In genomic region chr1:139328811-139329210, GRCm38 (mm10) we compare ENCODE assay signal across 29 mouse cellular contexts. TPM values are rescaled to one million over a fixed set of nuclear protein-coding genes. Genes with fewer than 3 reads are reported as not detected.
DNase-seq lines count a peak whose midpoint lies in the region; ATAC-seq and TF ChIP-seq lines count a peak whose summit lies in the region.
"Had no signal": no experiment of that assay in that cellular context is flagged by ENCODE, and none has a peak within 500 bp of the region (broad histone marks: within the 10 kb centered on the region; RNA-seq: fewer than 3 reads in every experiment).

No protein-coding gene starts in this region.

- no peak overlapping the region for H3K4me3 ChIP-seq in gastrocnemius, adult 2 months
- H3K4me3 ChIP-seq in heart, embryonic 13.5 days = no peak overlapping the region
- H3K4me3 ChIP-seq in heart, embryonic 11.5 days (ENCODE audit: low read depth, low read length) = no peak overlapping the region
- no peak overlapping the region for H3K4me3 ChIP-seq in heart, embryonic 16.5 days (ENCODE audit: low read length)
- no peak overlapping the region for H3K4me3 ChIP-seq in heart, embryonic 10.5 days
- H3K4me3 ChIP-seq: embryonic facial prominence, embryonic 12.5 days; embryonic facial prominence, embryonic 15.5 days had no signal

- no peak overlapping the region for H3K4me2 ChIP-seq in heart, embryonic 13.5 days
- H3K4me2 ChIP-seq in heart, embryonic 11.5 days = no peak overlapping the region
- H3K4me2 ChIP-seq in heart, embryonic 16.5 days (ENCODE audit: low read depth, low read length) = no peak overlapping the region; the same call in 1 of the 2 replicates
- H3K4me2 ChIP-seq: embryonic facial prominence, embryonic 12.5 days; embryonic facial prominence, embryonic 15.5 days; hindbrain, embryonic 14.5 days had no signal

- H3K4me1 ChIP-seq in heart, embryonic 13.5 days = peaks cover 13% of the 10 kb centered on the region
- peaks cover 3% of the 10 kb centered on the region; the same call in 1 of the 2 replicates for H3K4me1 ChIP-seq in heart, embryonic 11.5 days (ENCODE audit: control insufficient read depth, insufficient read depth, low read length)
- peaks cover 7% of the 10 kb centered on the region for H3K4me1 ChIP-seq in heart, embryonic 16.5 days (ENCODE audit: control insufficient read depth, insufficient read depth, low read length)
- H3K4me1 ChIP-seq in heart, embryonic 10.5 days = no peaks in the 10 kb centered on the region
- H3K4me1 ChIP-seq: embryonic facial prominence, embryonic 12.5 days; embryonic facial prominence, embryonic 15.5 days had no signal

- no peak for ATAC-seq in heart, embryonic 13.5 days (ENCODE audit: extremely low read depth, insufficient number of reproducible peaks, low FRiP score, low TSS enrichment)
- ATAC-seq in heart, embryonic 11.5 days (replicated peaks; ENCODE audit: insufficient number of reproducible peaks, low FRiP score, low TSS enrichment) = no peak
- no peak for ATAC-seq in heart, embryonic 16.5 days (replicated peaks; ENCODE audit: extremely low read depth, insufficient read depth, low FRiP score)
- ATAC-seq: forebrain, embryonic 14.5 days; forebrain, postnatal 0 days; hindbrain, postnatal 0 days; inflammation-experienced regulatory T-cells, adult 6 months; intestine, embryonic 16.5 days; Patski had no signal

- H3K27ac ChIP-seq in gastrocnemius, adult 2 months = peak overlapping the region; percentile 63; the same call in 1 of the 2 replicates
- peak overlapping the region; percentile 67 for H3K27ac ChIP-seq in heart, embryonic 13.5 days (replicated peaks)
- no peak overlapping the region for H3K27ac ChIP-seq in heart, embryonic 11.5 days (ENCODE audit: low read depth, low read length)
- peak overlapping the region; percentile 83 for H3K27ac ChIP-seq in heart, embryonic 16.5 days (ENCODE audit: low read length)
- H3K27ac ChIP-seq in heart, embryonic 10.5 days = no peak overlapping the region
- H3K27ac ChIP-seq: embryonic facial prominence, embryonic 12.5 days; embryonic facial prominence, embryonic 15.5 days; hindbrain, embryonic 14.5 days; hindbrain, postnatal 0 days had no signal

- intact Hi-C loops in gastrocnemius, adult 2 months (cut with DNase I) = no loop called here

- H3K9me3 ChIP-seq in heart, embryonic 13.5 days = no peaks in the 10 kb centered on the region
- no peaks in the 10 kb centered on the region for H3K9me3 ChIP-seq in heart, embryonic 11.5 days (replicated peaks; ENCODE audit: control insufficient read depth, low read length)
- no peaks in the 10 kb centered on the region for H3K9me3 ChIP-seq in heart, embryonic 16.5 days (replicated peaks; ENCODE audit: control insufficient read depth, low read length)
- no peaks in the 10 kb centered on the region for H3K9me3 ChIP-seq in heart, embryonic 10.5 days
- H3K9me3 ChIP-seq: embryonic facial prominence, embryonic 12.5 days; embryonic facial prominence, embryonic 15.5 days had no signal

- WGBS in heart, embryonic 13.5 days = 63% methylated on average over 1 of the region's 1 CpGs
- WGBS in heart, embryonic 11.5 days (ENCODE audit: insufficient replicate concordance) = 82% methylated on average over 1 of the region's 1 CpGs
- 42% methylated on average over 1 of the region's 1 CpGs for WGBS in heart, embryonic 16.5 days
- WGBS in heart, embryonic 10.5 days = 81% methylated on average over 1 of the region's 1 CpGs

- no peak for TF ChIP-seq CTCF in gastrocnemius, adult 2 months (IDR thresholded peaks at IDR 0.05)

- no peak for DNase-seq in gastrocnemius, adult 2 months
- no peak for DNase-seq in gastrocnemius, postnatal 25 days
- no peak for DNase-seq in heart, embryonic 10.5 days (ENCODE audit: low spot score)
- DNase-seq in brain, adult 2 months (ENCODE audit: low read depth, low spot score) = peak; percentile 10
- DNase-seq in spleen, adult 12 weeks (ENCODE audit: low spot score) = no peak
- DNase-seq: adrenal gland, postnatal 10 days; adrenal gland, postnatal 36 days; cerebellum, adult 11 months; cerebellum, adult 2 months; cerebellum, adult 9-11 months; cerebellum, postnatal 25 days; forebrain, postnatal 0 days; gastrocnemius, postnatal 36 days; kidney, adult 18-20 months; kidney, adult 9 months had no signal

- H3K36me3 ChIP-seq in heart, embryonic 13.5 days = no peaks in the 10 kb centered on the region
- no peaks in the 10 kb centered on the region for H3K36me3 ChIP-seq in heart, embryonic 11.5 days (ENCODE audit: control insufficient read depth, insufficient read depth, low read length)
- H3K36me3 ChIP-seq in heart, embryonic 16.5 days (ENCODE audit: control insufficient read depth, insufficient read depth) = no peaks in the 10 kb centered on the region
- no peaks in the 10 kb centered on the region for H3K36me3 ChIP-seq in heart, embryonic 10.5 days
- H3K36me3 ChIP-seq: embryonic facial prominence, embryonic 12.5 days; embryonic facial prominence, embryonic 15.5 days had no signal

- H3K9ac ChIP-seq in heart, embryonic 13.5 days = no peak overlapping the region
- no peak overlapping the region for H3K9ac ChIP-seq in heart, embryonic 11.5 days (ENCODE audit: low read depth, low read length)
- H3K9ac ChIP-seq in heart, embryonic 16.5 days (ENCODE audit: low read length) = no peak overlapping the region
- H3K9ac ChIP-seq: embryonic facial prominence, embryonic 12.5 days; embryonic facial prominence, embryonic 15.5 days; forebrain, postnatal 0 days; hindbrain, embryonic 14.5 days had no signal

- no peaks in the 10 kb centered on the region for H3K27me3 ChIP-seq in heart, embryonic 13.5 days (replicated peaks)
- no peaks in the 10 kb centered on the region for H3K27me3 ChIP-seq in heart, embryonic 11.5 days (ENCODE audit: control insufficient read depth, insufficient read depth, low read length)
- no peaks in the 10 kb centered on the region for H3K27me3 ChIP-seq in heart, embryonic 16.5 days (ENCODE audit: control insufficient read depth, insufficient read depth, low read length)
- no peaks in the 10 kb centered on the region for H3K27me3 ChIP-seq in heart, embryonic 10.5 days (ENCODE audit: insufficient read depth, poor library complexity, severe bottlenecking)
- H3K27me3 ChIP-seq: embryonic facial prominence, embryonic 12.5 days; embryonic facial prominence, embryonic 15.5 days had no signal

RNA-seq across cellular contexts. Expression of gene Crb1, which starts 48.1 kb away (rescaled TPM):
- total RNA-seq in gastrocnemius, adult 2 months (2021) = not detected
- total RNA-seq in gastrocnemius, postnatal 25 days (2021) = not detected
- polyA plus RNA-seq in heart, embryonic 13.5 days (2015; fragmentation: Nextera tagmentation; extraction: Ambion mirVana) = 0.12 and 0.27 TPM in 2 replicates
- 0.07 and 0.17 TPM in 2 replicates for polyA plus RNA-seq in heart, embryonic 11.5 days (2014; fragmentation: Nextera tagmentation; extraction: Ambion mirVana)
- 0.12 and 0.27 TPM in 2 replicates for polyA plus RNA-seq in heart, embryonic 16.5 days (2015; fragmentation: Nextera tagmentation; extraction: Ambion mirVana)
- 0.39 and 0.62 TPM in 2 replicates for polyA plus RNA-seq in heart, embryonic 10.5 days (2016; fragmentation: Nextera tagmentation; extraction: Ambion mirVana)
- total RNA-seq: adrenal gland, postnatal 36 days; common myeloid progenitor, adult 5-6 weeks; gastrocnemius, adult 8-10 months; gastrocnemius, postnatal 36 days; granulocyte monocyte progenitor cell, adult 5-6 weeks had no signal
- polyA plus RNA-seq: embryonic facial prominence, embryonic 15.5 days; inflammation-experienced regulatory T-cells, adult 6 months had no signal

Comparison
In these comparisons a context has a peak if more than half of its experiments do, and no peak if none do; other contexts are left out.
1. H3K27ac ChIP-seq: peak in gastrocnemius, adult 2 months (single experiment), heart, embryonic 13.5 days (single experiment) and heart, embryonic 16.5 days (single experiment); none in heart, embryonic 11.5 days (single experiment) and heart, embryonic 10.5 days (single experiment).